Mouse (Mus musculus) forebrain, embryonic 13.5 days (tissue): ENCODE results near the gene Atg7. TPM values are rescaled to one million over a fixed set of nuclear protein-coding genes. Genes with fewer than 3 reads are reported as not detected.

Source experiments
- ATAC-seq: fragments of 200-750 bp; cut with Nextera tagmentation; 2 replicates; pipeline ENCODE4 v1.8.0; 2017
- H3K27ac ChIP-seq: fragments of 300-500 bp; sonication (generic); 2 replicates; pipeline ENCODE4 v1.5.1; 2015; ENCODE audit warnings: inconsistent platforms, mild to moderate bottlenecking, moderate library complexity
- H3K27me3 ChIP-seq: fragments of 300-500 bp; sonication (generic); 2 replicates; pipeline ENCODE4 v1.6.1; 2015; ENCODE audit warnings: mild to moderate bottlenecking, inconsistent platforms
- H3K36me3 ChIP-seq: fragments of 300-500 bp; sonication (generic); 2 replicates; pipeline ENCODE4 v1.6.1; 2015; ENCODE audit warnings: mild to moderate bottlenecking, inconsistent platforms; ENCODE audit not compliant: poor library complexity, severe bottlenecking
- H3K4me1 ChIP-seq: fragments of 300-500 bp; sonication (generic); 2 replicates; pipeline ENCODE4 v1.6.1; 2015; ENCODE audit warnings: inconsistent platforms
- H3K4me2 ChIP-seq: fragments of 300-500 bp; sonication (generic); 2 replicates; pipeline ENCODE4 v1.6.1; 2015; ENCODE audit warnings: inconsistent platforms, mild to moderate bottlenecking, moderate library complexity
- H3K4me3 ChIP-seq: fragments of 300-500 bp; sonication (generic); 2 replicates; pipeline ENCODE4 v1.5.1; 2015; ENCODE audit warnings: mild to moderate bottlenecking, inconsistent platforms
- H3K9ac ChIP-seq: fragments of 300-500 bp; sonication (generic); 2 replicates; pipeline ENCODE4 v1.6.1; 2015; ENCODE audit warnings: mild to moderate bottlenecking, inconsistent platforms
- H3K9me3 ChIP-seq: fragments of 300-500 bp; sonication (generic); replicated peaks from 2 replicates; pipeline ENCODE4 v1.6.1; 2016; ENCODE audit warnings: inconsistent platforms
- WGBS: fragments of 180-500 bp; shearing (Covaris S2); methylation state at CpG from one replicate; pipeline ENCODE4 v1.1.7; 2015; 5-methylcytosine and 5-hydroxymethylcytosine counted together
- polyA plus RNA-seq: library from polyadenylated mRNA; unstranded; fragments of >200 nt; fragmentation: Nextera tagmentation; extraction: Ambion mirVana; gene quantifications from 2 replicates; pipeline ENCODE4 v1.2.1, GENCODE M21; 2015

Atg7 gene
- polyA plus RNA-seq, 1 experiment from 2014 or later: 18.5 TPM

GRCm38 (mm10) chr6:114812779-114813178, 169.9 kb downstream of the Atg7 start:
- no peak overlapping the region for H3K4me2 ChIP-seq
- no peak overlapping the region for H3K9ac ChIP-seq
- WGBS: 92% methylated on average over 4 of the region's 4 CpGs
- H3K4me3 ChIP-seq: no peak overlapping the region
- no peaks in the 10 kb centered on the region for H3K9me3 ChIP-seq
- no peaks in the 10 kb centered on the region for H3K27me3 ChIP-seq
- no peaks in the 10 kb centered on the region for H3K36me3 ChIP-seq
- no peak overlapping the region for H3K27ac ChIP-seq
- H3K4me1 ChIP-seq: 0 out of 2 replicates have a peak, but pooled peaks cover 8% of the 10 kb centered on the region
- ATAC-seq: no peak

GRCm38 (mm10) chr6:114814199-114814881, 171.4 kb downstream of the Atg7 start:
- Histone ChIP-seq H3K27me3 (no peaks in the 10 kb centered on the region), H3K4me3 (no peak overlapping the region), H3K4me1 (peaks cover 15% of the 10 kb centered on the region; the same call in 1 of the 2 replicates), H3K36me3 (no peaks in the 10 kb centered on the region), H3K9me3 (no peaks in the 10 kb centered on the region), H3K9ac (no peak overlapping the region), H3K27ac (0 out of 2 replicates have a peak overlapping the region, but pooled peaks have one; percentile 16), H3K4me2 (no peak overlapping the region)
- 48% methylated on average over 6 of the region's 6 CpGs for WGBS
- peak; percentile 71 for ATAC-seq

GRCm38 (mm10) chr6:114814882-114815650, 172.2 kb downstream of the Atg7 start:
- 95% methylated on average over 5 of the region's 5 CpGs for WGBS
- no peaks in the 10 kb centered on the region for H3K36me3 ChIP-seq
- H3K4me1 ChIP-seq: peaks cover 12% of the 10 kb centered on the region; the same call in 1 of the 2 replicates

GRCm38 (mm10) chr6:114817948-114818347, 175.1 kb downstream of the Atg7 start:
- Histone ChIP-seq H3K4me1 (peaks cover 9% of the 10 kb centered on the region; the same call in 1 of the 2 replicates), H3K9me3 (0 out of 2 replicates have a peak, but pooled peaks cover 3% of the 10 kb centered on the region), H3K4me2 (no peak overlapping the region), H3K9ac (no peak overlapping the region), H3K27me3 (no peaks in the 10 kb centered on the region), H3K27ac (no peak overlapping the region), H3K4me3 (no peak overlapping the region), H3K36me3 (peaks cover 2% of the 10 kb centered on the region; the same call in 1 of the 2 replicates)
- no peak for ATAC-seq
- WGBS: 61% methylated on average over 11 of the region's 11 CpGs

More at GRCm38 (mm10) chr6:114814882-114815650, 172.2 kb downstream of the Atg7 start:
- Histone ChIP-seq H3K9me3 (no peaks in the 10 kb centered on the region), H3K27ac (no peak overlapping the region), H3K27me3 (no peaks in the 10 kb centered on the region), H3K9ac (no peak overlapping the region), H3K4me3 (no peak overlapping the region), H3K4me2 (no peak overlapping the region)
- ATAC-seq: no peak

GRCm38 (mm10) chr6:114818471-114818870, 175.6 kb downstream of the Atg7 start:
- peaks cover 9% of the 10 kb centered on the region; the same call in 1 of the 2 replicates for H3K4me1 ChIP-seq
- H3K4me2 ChIP-seq: no peak overlapping the region
- no peak overlapping the region for H3K9ac ChIP-seq
- H3K36me3 ChIP-seq: peaks cover 2% of the 10 kb centered on the region; the same call in 1 of the 2 replicates
- no peak overlapping the region for H3K4me3 ChIP-seq
- WGBS: 71% methylated on average over 6 of the region's 6 CpGs
- ATAC-seq: no peak
- H3K9me3 ChIP-seq: 0 out of 2 replicates have a peak, but pooled peaks cover 3% of the 10 kb centered on the region
- no peaks in the 10 kb centered on the region for H3K27me3 ChIP-seq
- H3K27ac ChIP-seq: no peak overlapping the region

- no peak overlapping the region; the same call in 1 of the 2 replicates for H3K9ac ChIP-seq
- 59% methylated on average over 9 of the region's 9 CpGs for WGBS
- H3K4me1 ChIP-seq: peaks cover 7% of the 10 kb centered on the region; the same call in 1 of the 2 replicates
- H3K9me3 ChIP-seq: 0 out of 2 replicates have a peak, but pooled peaks cover 3% of the 10 kb centered on the region
- ATAC-seq: no peak
- no peak overlapping the region for H3K27ac ChIP-seq
- H3K27me3 ChIP-seq: no peaks in the 10 kb centered on the region
- H3K4me3 ChIP-seq: no peak overlapping the region
- H3K4me2 ChIP-seq: no peak overlapping the region
- peaks cover 2% of the 10 kb centered on the region; the same call in 1 of the 2 replicates for H3K36me3 ChIP-seq
Observed at GRCm38 (mm10) chr6:114819971-114820481, 177.1 kb downstream of the Atg7 start.

GRCm38 (mm10) chr6:114821646-114822045, 178.7 kb downstream of the Atg7 start:
- no peak overlapping the region for H3K27ac ChIP-seq
- H3K4me2 ChIP-seq: no peak overlapping the region
- no peaks in the 10 kb centered on the region for H3K27me3 ChIP-seq
- no peak overlapping the region for H3K4me3 ChIP-seq
- no peak for ATAC-seq
- no peak overlapping the region for H3K9ac ChIP-seq
- WGBS: 91% methylated on average over 7 of the region's 7 CpGs
- peaks cover 2% of the 10 kb centered on the region; the same call in 1 of the 2 replicates for H3K36me3 ChIP-seq
- peaks cover 7% of the 10 kb centered on the region; the same call in 1 of the 2 replicates for H3K4me1 ChIP-seq
- 0 out of 2 replicates have a peak, but pooled peaks cover 3% of the 10 kb centered on the region for H3K9me3 ChIP-seq

- 78% methylated on average over 2 of the region's 2 CpGs for WGBS
- ATAC-seq: no peak
Observed at GRCm38 (mm10) chr6:114826889-114827288, 184.0 kb downstream of the Atg7 start.

GRCm38 (mm10) chr6:114829660-114830438, 187.0 kb downstream of the Atg7 start:
- no peak overlapping the region for H3K4me3 ChIP-seq
- H3K4me1 ChIP-seq: no peaks in the 10 kb centered on the region
- no peak overlapping the region for H3K9ac ChIP-seq
- 93% methylated on average over 9 of the region's 9 CpGs for WGBS
- no peak overlapping the region for H3K27ac ChIP-seq
- no peaks in the 10 kb centered on the region for H3K36me3 ChIP-seq
- no peaks in the 10 kb centered on the region for H3K27me3 ChIP-seq
- H3K9me3 ChIP-seq: no peaks in the 10 kb centered on the region
- no peak overlapping the region for H3K4me2 ChIP-seq
- no peak for ATAC-seq

More at GRCm38 (mm10) chr6:114826889-114827288, 184.0 kb downstream of the Atg7 start:
- no peaks in the 10 kb centered on the region for H3K27me3 ChIP-seq
- no peak overlapping the region for H3K27ac ChIP-seq
- no peak overlapping the region for H3K9ac ChIP-seq
- no peak overlapping the region for H3K4me3 ChIP-seq
- H3K4me2 ChIP-seq: no peak overlapping the region
- H3K9me3 ChIP-seq: 0 out of 2 replicates have a peak, but pooled peaks cover 3% of the 10 kb centered on the region
- no peaks in the 10 kb centered on the region for H3K4me1 ChIP-seq
- peaks cover 2% of the 10 kb centered on the region; the same call in 1 of the 2 replicates for H3K36me3 ChIP-seq

- no peak for ATAC-seq
- no peak overlapping the region for H3K27ac ChIP-seq
Observed at GRCm38 (mm10) chr6:114831807-114832206, 188.9 kb downstream of the Atg7 start.

GRCm38 (mm10) chr6:114833058-114833685, 190.3 kb downstream of the Atg7 start:
- Histone ChIP-seq H3K4me2 (no peak overlapping the region), H3K27ac (no peak overlapping the region), H3K27me3 (no peaks in the 10 kb centered on the region), H3K9ac (no peak overlapping the region), H3K36me3 (no peaks in the 10 kb centered on the region), H3K4me1 (peaks cover 4% of the 10 kb centered on the region; the same call in 1 of the 2 replicates), H3K4me3 (no peak overlapping the region), H3K9me3 (no peaks in the 10 kb centered on the region)
- 84% methylated on average over 9 of the region's 9 CpGs for WGBS
- no peak for ATAC-seq

More at GRCm38 (mm10) chr6:114831807-114832206, 188.9 kb downstream of the Atg7 start:
- Histone ChIP-seq H3K27me3 (no peaks in the 10 kb centered on the region), H3K4me3 (no peak overlapping the region), H3K4me2 (no peak overlapping the region), H3K36me3 (no peaks in the 10 kb centered on the region), H3K9ac (no peak overlapping the region), H3K9me3 (no peaks in the 10 kb centered on the region), H3K4me1 (peaks cover 4% of the 10 kb centered on the region; the same call in 1 of the 2 replicates)
- WGBS: 97% methylated on average over 3 of the region's 3 CpGs
